Mouse (Mus musculus): ENCODE measurements around the gene Manba. TPM values are rescaled to one million over a fixed set of nuclear protein-coding genes. Genes with fewer than 3 reads are reported as not detected.

Manba gene
- 3.4 and 5.2 TPM in 2 replicates for polyA plus RNA-seq (2021; fragmentation: Nextera tagmentation)
- long read RNA-seq, experiment 1, transcript Manba-201 (17 exons, 3,675 nt): major isoform, 11 of 14 reads
- long read RNA-seq, experiment 1, partial matches to known transcripts: 2 of 14 reads
- long read RNA-seq, experiment 1, other reads (novel, unspliced or antisense): 1 of 14 reads
- long read RNA-seq, experiment 2, transcript Manba-201 (17 exons, 3,675 nt): major isoform, 35 of 41 reads
- long read RNA-seq, experiment 2, partial matches to known transcripts: 2 of 41 reads
- long read RNA-seq, experiment 2, other reads (novel, unspliced or antisense): 2 of 41 reads

GRCm38 (mm10) chr3:135485128-135485899, at the start of gene Manba:
Gene Manba, plus strand, starts transcription at chr3:135485611.

GRCm38 (mm10) chr3:135437758-135438495, 47.5 kb upstream of the Manba start, which contains the start of gene Ube2d3:
Gene Ube2d3, plus strand, starts transcription at chr3:135438149.

Other genes starting within 250 kb of the Manba start
- 6.4 and 14.3 TPM in 2 replicates for gene Bdh2, start 204.4 kb upstream of the Manba start, polyA plus RNA-seq (2021; fragmentation: Nextera tagmentation)
- 0.80 and 1.1 TPM in 2 replicates for gene Slc9b2, start 177.9 kb upstream of the Manba start, polyA plus RNA-seq (2021; fragmentation: Nextera tagmentation)
- not detected in 2 replicates for gene Slc9b1, start 137.6 kb upstream of the Manba start, polyA plus RNA-seq (2021; fragmentation: Nextera tagmentation)
- 38.9 and 39.1 TPM in 2 replicates for gene Cisd2, start 61.7 kb upstream of the Manba start, polyA plus RNA-seq (2021; fragmentation: Nextera tagmentation)
- gene Ube2d3, start 47.5 kb upstream of the Manba start, polyA plus RNA-seq (2021; fragmentation: Nextera tagmentation): 202 and 207 TPM in 2 replicates
- gene Nfkb1, start 205.9 kb downstream of the Manba start, polyA plus RNA-seq (2021; fragmentation: Nextera tagmentation): 3.4 TPM in 2 replicates